Mouse (Mus musculus) limb, embryonic 12.5 days (tissue): ENCODE data around the gene Atxn10. TPM values are rescaled to one million over a fixed set of nuclear protein-coding genes. Genes with fewer than 3 reads are reported as not detected.

ENCODE experiments used
- ATAC-seq: fragments of 200-750 bp; cut with Nextera tagmentation; 2 replicates; pipeline ENCODE4 v1.8.0; 2017; ENCODE audit warnings: low read depth, moderate TSS enrichment; ENCODE audit not compliant: insufficient number of reproducible peaks, insufficient read depth, low FRiP score, low TSS enrichment
- H3K27ac ChIP-seq: fragments of 300-500 bp; sonication (generic); 2 replicates; pipeline ENCODE4 v1.5.1; 2016; ENCODE audit warnings: mild to moderate bottlenecking, moderate library complexity
- H3K27me3 ChIP-seq: fragments of 300-500 bp; sonication (generic); 2 replicates; pipeline ENCODE4 v1.6.1; 2016; ENCODE audit warnings: mild to moderate bottlenecking, moderate library complexity
- H3K36me3 ChIP-seq: fragments of 300-500 bp; sonication (generic); 2 replicates; pipeline ENCODE4 v1.6.1; 2016; ENCODE audit warnings: mild to moderate bottlenecking, moderate library complexity
- H3K4me1 ChIP-seq: fragments of 300-500 bp; sonication (generic); replicated peaks from 2 replicates; pipeline ENCODE4 v1.6.1; 2016
- H3K4me2 ChIP-seq: fragments of 300-500 bp; sonication (generic); 2 replicates; pipeline ENCODE4 v1.6.1; 2016; ENCODE audit warnings: mild to moderate bottlenecking, moderate library complexity
- H3K4me3 ChIP-seq: fragments of 300-500 bp; sonication (generic); replicated peaks from 2 replicates; pipeline ENCODE4 v1.5.1; 2016; ENCODE audit warnings: mild to moderate bottlenecking
- H3K9ac ChIP-seq: fragments of 300-500 bp; sonication (generic); replicated peaks from 2 replicates; pipeline ENCODE4 v1.6.1; 2016; ENCODE audit warnings: mild to moderate bottlenecking, moderate library complexity
- H3K9me3 ChIP-seq: fragments of 300-500 bp; sonication (generic); 2 replicates; pipeline ENCODE4 v1.6.1; 2016; ENCODE audit warnings: mild to moderate bottlenecking, moderate library complexity
- WGBS: fragments of 180-500 bp; shearing (Covaris S2); methylation state at CpG from one replicate; pipeline ENCODE4 v1.1.7; 2016; 5-methylcytosine and 5-hydroxymethylcytosine counted together
- polyA plus RNA-seq: library from polyadenylated mRNA; unstranded; fragments of >200 nt; fragmentation: Nextera tagmentation; extraction: Ambion mirVana; gene quantifications from 2 replicates; pipeline ENCODE4 v1.2.1, GENCODE M21; 2016

The Atxn10 gene
- polyA plus RNA-seq, 1 experiment from 2014 or later = 320 TPM

DNA sequence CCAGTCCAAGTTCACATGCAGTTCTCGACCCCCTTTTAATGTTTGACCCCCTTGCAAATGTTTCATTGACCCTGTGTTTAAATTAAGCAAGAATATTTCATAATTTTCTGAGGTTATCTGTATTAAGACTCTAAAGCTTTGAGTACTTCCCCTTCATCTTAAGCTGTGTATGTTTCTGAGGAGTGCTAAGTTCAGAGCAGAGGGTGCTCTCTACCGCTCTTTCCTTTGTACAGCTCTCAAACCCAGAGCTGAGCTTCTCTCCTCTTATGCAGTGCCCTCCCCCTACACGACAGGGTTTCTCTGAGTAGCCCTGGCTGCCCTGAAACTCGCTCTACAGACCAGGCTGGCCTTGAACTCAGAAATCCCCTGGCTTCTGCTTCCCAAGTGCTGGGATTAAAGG is 23.9 kb downstream of the Atxn10 start:
- Histone ChIP-seq H3K9ac (no peak overlapping the region), H3K27me3 (no peaks in the 10 kb centered on the region), H3K9me3 (no peaks in the 10 kb centered on the region; the same call in 1 of the 2 replicates), H3K4me2 (no peak overlapping the region), H3K4me1 (peaks cover 13% of the 10 kb centered on the region), H3K27ac (no peak overlapping the region), H3K4me3 (no peak overlapping the region), H3K36me3 (peaks cover 54% of the 10 kb centered on the region)
- WGBS = 90% methylated on average over 4 of the region's 4 CpGs
- ATAC-seq = no peak

DNA sequence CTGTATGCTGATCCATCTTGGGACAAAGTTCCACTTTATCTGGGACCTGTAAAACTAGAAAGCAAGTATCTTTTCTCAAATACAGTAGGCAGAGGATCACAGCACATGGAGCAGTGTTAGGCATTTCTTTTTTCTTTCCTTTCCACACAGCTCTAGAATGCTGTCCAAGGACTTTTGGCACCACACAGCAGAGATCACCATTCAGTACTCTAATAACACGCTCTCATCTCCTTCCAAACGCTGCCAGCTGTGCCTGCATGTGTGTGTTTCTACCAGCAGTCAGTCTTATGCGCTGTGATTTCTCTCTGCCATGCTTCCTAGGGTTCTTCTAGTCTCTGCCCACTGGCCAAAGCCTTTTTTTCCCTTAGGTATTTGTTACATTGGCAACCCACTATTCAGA is 28.3 kb downstream of the Atxn10 start:
- Histone ChIP-seq H3K36me3 (peaks cover 89% of the 10 kb centered on the region), H3K9ac (no peak overlapping the region), H3K4me2 (no peak overlapping the region), H3K27me3 (no peaks in the 10 kb centered on the region), H3K4me3 (no peak overlapping the region), H3K4me1 (no peaks in the 10 kb centered on the region), H3K9me3 (no peaks in the 10 kb centered on the region; the same call in 1 of the 2 replicates), H3K27ac (no peak overlapping the region)
- ATAC-seq = no peak
- WGBS = 90% methylated on average over 3 of the region's 3 CpGs

DNA sequence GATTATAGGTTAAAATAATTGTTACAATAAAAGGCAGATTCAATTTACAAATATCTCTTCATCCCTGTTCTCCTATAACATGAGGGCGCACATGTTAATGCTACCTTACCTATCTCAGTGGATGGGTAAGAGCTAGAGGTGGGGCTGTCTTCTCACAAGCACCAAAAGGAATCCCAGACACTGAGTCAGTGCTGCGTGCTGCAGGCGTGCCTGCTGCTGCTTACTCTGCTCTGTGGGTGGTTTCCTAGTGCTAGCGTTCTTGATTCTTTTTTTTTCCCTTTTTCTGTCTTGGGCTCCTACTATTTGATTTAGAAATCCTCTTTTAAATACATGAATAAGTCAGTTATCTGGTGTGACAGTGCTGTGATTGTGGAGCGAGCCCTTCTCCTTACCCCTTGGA is 30.9 kb downstream of the Atxn10 start:
- WGBS = 88% methylated on average over 5 of the region's 5 CpGs
- no peak overlapping the region for H3K27ac ChIP-seq
- H3K27me3 ChIP-seq = no peaks in the 10 kb centered on the region
- H3K9me3 ChIP-seq = no peaks in the 10 kb centered on the region; the same call in 1 of the 2 replicates
- no peaks in the 10 kb centered on the region for H3K4me1 ChIP-seq
- H3K4me3 ChIP-seq = no peak overlapping the region
- ATAC-seq = no peak
- H3K4me2 ChIP-seq = no peak overlapping the region
- H3K9ac ChIP-seq = no peak overlapping the region
- peaks cover 71% of the 10 kb centered on the region for H3K36me3 ChIP-seq

DNA sequence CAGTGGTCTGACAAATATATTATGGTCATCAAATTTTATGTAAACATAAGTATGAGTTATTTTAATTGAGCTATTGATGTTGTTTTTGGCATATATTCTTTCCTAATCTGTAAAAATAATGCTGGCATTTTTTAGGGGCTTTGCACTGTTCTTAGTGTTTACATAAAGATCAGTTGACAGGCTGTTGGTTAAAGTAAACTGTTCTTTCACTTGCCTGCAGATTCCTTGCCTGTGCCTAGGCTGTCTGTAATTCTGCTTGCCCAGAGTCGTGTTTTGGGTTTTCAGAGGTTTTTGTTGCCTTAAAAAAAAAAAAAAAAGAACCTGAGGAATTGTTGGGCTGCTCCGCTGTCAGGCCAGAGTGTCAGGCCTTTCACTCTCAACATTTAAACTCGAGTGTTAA is 33.7 kb downstream of the Atxn10 start:
- ATAC-seq = no peak
- WGBS = 57% methylated on average over 3 of the region's 3 CpGs
- no peaks in the 10 kb centered on the region for H3K9me3 ChIP-seq

DNA sequence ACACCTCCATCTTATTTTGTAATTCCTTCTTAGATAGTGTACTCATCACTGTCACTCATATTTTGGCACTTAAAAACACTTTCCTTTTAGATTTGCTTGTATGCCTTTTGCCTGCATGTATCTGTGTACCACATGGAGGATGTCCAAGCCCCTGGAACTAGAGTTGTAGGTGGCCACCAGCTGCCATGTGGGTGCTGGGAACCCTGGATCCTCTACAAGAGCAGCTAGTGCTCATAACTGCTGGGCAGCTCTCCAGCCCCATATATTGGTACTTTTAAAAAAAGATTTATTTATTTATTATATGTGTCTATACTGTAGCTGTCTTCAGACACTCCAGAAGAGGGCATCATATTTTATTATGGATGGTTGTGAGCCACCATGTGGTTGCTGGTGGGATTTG is 37.1 kb downstream of the Atxn10 start:
- H3K27ac ChIP-seq = no peak overlapping the region
- no peak for ATAC-seq
- H3K9me3 ChIP-seq = no peaks in the 10 kb centered on the region
- no peaks in the 10 kb centered on the region for H3K27me3 ChIP-seq
- H3K4me2 ChIP-seq = no peak overlapping the region
- H3K36me3 ChIP-seq = peaks cover 57% of the 10 kb centered on the region
- no peak overlapping the region for H3K4me3 ChIP-seq
- H3K9ac ChIP-seq = no peak overlapping the region
- H3K4me1 ChIP-seq = no peaks in the 10 kb centered on the region

More for the DNA sequence above, 33.7 kb downstream of the Atxn10 start:
- H3K9ac ChIP-seq = no peak overlapping the region
- peaks cover 58% of the 10 kb centered on the region for H3K36me3 ChIP-seq
- no peaks in the 10 kb centered on the region for H3K4me1 ChIP-seq
- no peaks in the 10 kb centered on the region for H3K27me3 ChIP-seq
- no peak overlapping the region for H3K27ac ChIP-seq
- no peak overlapping the region for H3K4me3 ChIP-seq
- H3K4me2 ChIP-seq = no peak overlapping the region

DNA sequence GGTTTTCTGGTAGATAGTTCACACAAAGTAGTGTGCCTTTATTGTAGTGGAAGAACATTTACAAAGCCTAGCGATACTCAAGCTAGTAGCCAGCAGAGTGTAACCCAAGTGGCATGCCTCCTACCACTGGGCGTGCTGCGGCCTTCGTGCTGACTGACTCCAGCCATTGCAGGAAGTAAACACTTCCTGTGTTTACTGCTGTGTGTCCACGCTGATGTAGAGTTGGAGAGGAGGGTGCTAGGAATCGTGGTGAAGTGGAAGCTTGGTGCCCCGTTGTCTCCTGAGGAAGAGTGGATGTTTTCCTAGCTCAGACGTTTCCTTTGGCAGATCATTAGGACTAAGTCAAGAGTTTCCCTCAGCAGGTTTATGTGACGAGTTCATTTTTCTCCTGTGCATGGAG is 47.4 kb downstream of the Atxn10 start:
- H3K27ac ChIP-seq = no peak overlapping the region
- peaks cover 66% of the 10 kb centered on the region for H3K36me3 ChIP-seq
- no peaks in the 10 kb centered on the region for H3K4me1 ChIP-seq

DNA sequence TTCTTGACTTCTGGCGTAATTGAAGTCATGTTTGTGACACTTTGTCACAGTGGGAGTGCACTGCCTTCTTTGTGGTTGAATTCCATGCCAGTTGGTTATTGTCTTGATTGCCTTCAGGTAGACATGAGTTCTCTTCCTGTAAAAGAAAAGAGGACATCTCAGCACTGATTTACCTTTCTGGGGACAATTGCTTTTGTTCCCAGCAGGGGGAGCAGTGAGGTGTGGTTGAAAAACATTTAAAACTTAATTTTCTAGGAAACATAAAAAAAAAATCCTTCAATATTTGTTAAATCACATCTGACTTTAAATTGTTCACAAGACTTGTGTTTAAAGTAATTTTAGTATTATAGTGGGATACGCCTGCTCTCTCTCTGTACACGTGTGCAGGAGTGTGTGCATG is 52.7 kb downstream of the Atxn10 start:
- Histone ChIP-seq H3K27me3 (no peaks in the 10 kb centered on the region), H3K4me1 (no peaks in the 10 kb centered on the region), H3K4me3 (no peak overlapping the region), H3K9ac (no peak overlapping the region), H3K9me3 (no peaks in the 10 kb centered on the region), H3K36me3 (peaks cover 79% of the 10 kb centered on the region), H3K27ac (no peak overlapping the region), H3K4me2 (no peak overlapping the region)
- WGBS = 86% methylated on average over 3 of the region's 3 CpGs
- no peak for ATAC-seq

More for the DNA sequence above, 47.4 kb downstream of the Atxn10 start:
- Histone ChIP-seq H3K4me3 (no peak overlapping the region), H3K27me3 (no peaks in the 10 kb centered on the region), H3K9me3 (no peaks in the 10 kb centered on the region), H3K4me2 (no peak overlapping the region), H3K9ac (no peak overlapping the region)
- 81% methylated on average over 9 of the region's 9 CpGs for WGBS
- no peak for ATAC-seq

DNA sequence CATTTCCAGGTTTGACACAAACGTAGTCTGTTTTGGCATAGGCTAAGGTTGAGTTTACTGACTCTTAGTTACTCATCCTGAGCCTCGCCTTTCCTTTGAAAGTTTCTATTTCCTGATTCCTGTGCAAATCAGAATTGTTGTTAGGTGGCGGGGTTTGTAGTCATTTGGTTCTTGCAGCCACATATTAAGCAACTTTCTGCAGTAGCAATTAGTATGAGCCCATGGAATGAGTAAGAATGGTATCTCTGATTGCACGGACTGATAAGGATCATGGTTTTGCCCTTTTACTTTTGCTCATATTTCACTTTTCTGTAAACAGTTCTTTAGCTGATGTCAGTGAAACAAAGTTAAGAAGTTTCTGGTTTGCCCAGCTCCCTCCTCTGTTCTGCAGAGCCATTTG is 53.9 kb downstream of the Atxn10 start:
- no peak overlapping the region for H3K4me2 ChIP-seq
- no peak for ATAC-seq
- H3K9me3 ChIP-seq = no peaks in the 10 kb centered on the region
- H3K27me3 ChIP-seq = no peaks in the 10 kb centered on the region
- WGBS = 87% methylated on average over 4 of the region's 4 CpGs
- no peak overlapping the region for H3K9ac ChIP-seq
- H3K4me1 ChIP-seq = no peaks in the 10 kb centered on the region
- H3K36me3 ChIP-seq = peaks cover 75% of the 10 kb centered on the region
- H3K4me3 ChIP-seq = no peak overlapping the region
- no peak overlapping the region for H3K27ac ChIP-seq

DNA sequence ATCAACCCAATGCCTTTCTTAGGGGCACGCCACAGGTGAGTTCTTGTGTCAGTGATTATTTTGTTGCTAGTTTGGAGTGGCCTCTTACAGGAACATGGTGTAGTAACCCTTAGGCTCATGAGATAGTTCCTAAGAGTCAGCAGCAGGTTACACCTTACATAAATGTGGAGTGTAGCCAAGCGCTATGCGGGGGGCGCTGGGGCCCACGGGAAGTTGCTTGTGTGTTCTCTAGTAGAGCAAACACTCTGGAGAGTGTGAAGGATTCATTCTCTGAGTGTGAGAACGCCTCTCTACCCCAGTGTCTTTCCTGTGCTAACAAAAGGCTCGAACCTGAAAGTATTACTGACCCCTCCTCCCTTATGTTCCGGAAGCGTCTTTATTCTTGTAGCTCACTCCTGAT is 59.3 kb downstream of the Atxn10 start:
- WGBS = 95% methylated on average over 9 of the region's 9 CpGs

DNA sequence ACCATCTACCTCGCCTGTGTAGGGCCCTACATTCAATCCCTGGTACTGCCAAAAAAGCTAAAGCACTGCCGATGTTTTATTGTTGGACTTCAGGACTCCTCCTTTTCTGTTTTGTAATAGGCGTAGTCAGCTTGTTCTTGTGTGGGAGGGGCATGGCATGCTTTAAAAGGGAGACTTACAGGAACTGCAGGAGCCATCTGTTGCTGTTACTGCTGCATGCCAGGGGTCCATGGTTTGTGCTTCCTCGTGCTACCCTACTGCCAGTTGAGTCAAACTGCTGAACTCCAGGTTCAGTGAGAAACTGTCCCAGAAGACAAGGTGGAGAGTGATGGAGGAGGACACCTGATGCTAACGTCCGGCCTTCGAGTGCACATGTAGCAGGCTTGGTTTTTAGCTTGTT is 65.9 kb downstream of the Atxn10 start:
- Histone ChIP-seq H3K27me3 (no peaks in the 10 kb centered on the region), H3K36me3 (peaks cover 31% of the 10 kb centered on the region), H3K9me3 (no peaks in the 10 kb centered on the region), H3K4me3 (no peak overlapping the region), H3K4me1 (no peaks in the 10 kb centered on the region), H3K9ac (no peak overlapping the region), H3K4me2 (no peak overlapping the region), H3K27ac (no peak overlapping the region)
- no peak for ATAC-seq
- 80% methylated on average over 7 of the region's 7 CpGs for WGBS

More for the DNA sequence above, 59.3 kb downstream of the Atxn10 start:
- Histone ChIP-seq H3K27me3 (no peaks in the 10 kb centered on the region), H3K36me3 (peaks cover 65% of the 10 kb centered on the region), H3K9ac (no peak overlapping the region), H3K9me3 (no peaks in the 10 kb centered on the region), H3K4me3 (no peak overlapping the region), H3K27ac (no peak overlapping the region), H3K4me2 (no peak overlapping the region), H3K4me1 (no peaks in the 10 kb centered on the region)
- ATAC-seq = no peak

DNA sequence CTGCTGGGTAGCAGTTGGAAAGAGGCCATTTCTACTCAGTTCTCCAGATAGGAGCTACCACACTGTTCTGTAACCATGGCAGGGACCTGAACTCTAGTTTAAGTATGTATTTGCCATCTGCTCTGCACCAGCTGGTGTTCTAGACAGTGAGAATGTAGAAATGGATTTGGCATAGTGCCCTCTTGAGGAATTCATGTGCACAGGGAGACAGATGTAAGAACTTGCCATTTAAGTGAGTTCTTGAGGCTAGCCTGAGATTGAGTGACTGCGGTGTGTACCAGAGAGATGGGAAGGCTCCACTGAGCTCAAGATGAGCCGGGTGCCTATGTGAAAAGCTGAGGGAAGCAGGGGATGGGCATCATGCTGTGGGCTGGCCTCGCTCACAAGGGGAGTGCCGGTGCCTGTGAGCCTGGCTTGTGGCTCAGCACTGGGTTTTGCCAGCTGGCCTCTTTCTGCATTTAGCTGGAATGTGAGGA is 67.2 kb downstream of the Atxn10 start:
- Histone ChIP-seq H3K9me3 (no peaks in the 10 kb centered on the region), H3K4me1 (no peaks in the 10 kb centered on the region), H3K9ac (no peak overlapping the region), H3K4me2 (no peak overlapping the region), H3K27ac (no peak overlapping the region), H3K27me3 (no peaks in the 10 kb centered on the region), H3K36me3 (peaks cover 26% of the 10 kb centered on the region), H3K4me3 (no peak overlapping the region)
- 84% methylated on average over 4 of the region's 4 CpGs for WGBS
- no peak for ATAC-seq

DNA sequence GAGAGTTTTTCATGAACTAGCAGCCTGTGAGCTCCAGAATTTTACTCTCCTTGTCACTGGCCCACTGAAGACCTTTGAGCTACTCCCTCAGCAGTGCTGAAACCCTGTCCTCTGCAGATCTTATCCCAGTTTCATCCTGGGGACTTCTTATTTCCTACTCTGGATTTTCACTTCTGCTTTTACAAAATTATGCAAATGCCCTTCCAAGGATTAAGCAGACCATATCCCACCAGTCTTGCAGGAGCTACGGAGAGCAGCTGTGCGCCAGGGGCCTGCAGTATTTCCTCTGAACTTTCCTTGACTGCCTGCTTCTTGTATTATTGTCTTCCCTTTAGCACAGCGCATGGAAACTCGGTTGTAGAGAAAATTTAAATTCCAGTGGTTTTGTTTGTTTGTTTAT is 68.7 kb downstream of the Atxn10 start:
- H3K4me3 ChIP-seq = no peak overlapping the region
- H3K4me2 ChIP-seq = no peak overlapping the region
- H3K27me3 ChIP-seq = no peaks in the 10 kb centered on the region
- 85% methylated on average over 4 of the region's 4 CpGs for WGBS
- no peaks in the 10 kb centered on the region for H3K9me3 ChIP-seq
- no peak overlapping the region for H3K9ac ChIP-seq
- H3K36me3 ChIP-seq = peaks cover 21% of the 10 kb centered on the region
- ATAC-seq = no peak
- H3K27ac ChIP-seq = no peak overlapping the region
- H3K4me1 ChIP-seq = no peaks in the 10 kb centered on the region
